Mouse (Mus musculus) MEL (cell line): ENCODE measurements at regions not wholly inside any gene's neighbourhood (a gene's known extent, or its start where the extent isn't known, plus 50 kb on each side); places are given as distances from the start of the nearest gene placed in this dataset.

ENCODE experiments used
- DNase-seq: peaks from one replicate; pipeline ENCODE4 v3.0.0; 2011; ENCODE audit warnings: low read depth, low spot score
- H3K27ac ChIP-seq: 2 replicates; pipeline ENCODE4 v1.5.1; 2012; ENCODE audit warnings: low read depth, mild to moderate bottlenecking, control low read depth, low read length, moderate library complexity; ENCODE audit not compliant: control insufficient read depth
- H3K27me3 ChIP-seq, 2 experiments: fragments of 150-350 bp in 1 of 2; sonication (generic) in 1 of 2; 2 replicates each; pipeline ENCODE4 v1.6.1; 2012; ENCODE audit warnings: low read length in 2 of 2, mild to moderate bottlenecking in 2 of 2, improper control_type of control experiment in 1 of 2, moderate library complexity in 1 of 2; ENCODE audit not compliant: insufficient read depth in 2 of 2, control insufficient read depth in 1 of 2
- H3K36me3 ChIP-seq, 2 experiments: 2 replicates each; pipeline ENCODE4 v1.6.1; 2012 to 2014; ENCODE audit warnings: low read length in 2 of 2, improper control_type of control experiment in 1 of 2, inconsistent platforms in 1 of 2, mild to moderate bottlenecking in 1 of 2; ENCODE audit not compliant: insufficient read depth in 2 of 2, control insufficient read depth in 1 of 2
- H3K4me1 ChIP-seq, 2 experiments: fragments of 150-350 bp in 1 of 2; sonication (generic) in 1 of 2; 2 replicates each; pipeline ENCODE4 v1.6.1; 2012; ENCODE audit warnings: low read length in 2 of 2, improper control_type of control experiment in 1 of 2, mild to moderate bottlenecking in 1 of 2; ENCODE audit not compliant: insufficient read depth in 2 of 2, control insufficient read depth in 1 of 2
- H3K4me3 ChIP-seq, 2 experiments: fragments of 150-350 bp in 1 of 2; sonication (generic) in 1 of 2; 2 replicates each; pipeline ENCODE4 v1.5.1; 2012; ENCODE audit warnings: low read depth in 2 of 2, low read length in 2 of 2, mild to moderate bottlenecking in 2 of 2, moderate library complexity in 2 of 2, control low read depth in 1 of 2, improper control_type of control experiment in 1 of 2; ENCODE audit not compliant: control insufficient read depth in 1 of 2, insufficient read depth in 1 of 2
- H3K79me2 ChIP-seq: 2 replicates; pipeline ENCODE4 v1.6.1; 2012; ENCODE audit warnings: mild to moderate bottlenecking, low read length, moderate library complexity; ENCODE audit not compliant: control insufficient read depth, poor library complexity, insufficient read depth
- H3K9ac ChIP-seq: 2 replicates; pipeline ENCODE4 v1.6.1; 2012; ENCODE audit warnings: low read depth, mild to moderate bottlenecking, control low read depth, low read length, moderate library complexity; ENCODE audit not compliant: control insufficient read depth, poor library complexity, severe bottlenecking
- H3K9me3 ChIP-seq: fragments of 150-350 bp; sonication (generic); replicated peaks from 2 replicates; pipeline ENCODE4 v1.6.1; 2012; ENCODE audit warnings: mild to moderate bottlenecking, low read length, improper control_type of control experiment, moderate library complexity; ENCODE audit not compliant: insufficient read depth
- BHLHE40 ChIP-seq: IDR thresholded peaks from 2 replicates; pipeline ENCODE4 v1.6.1; 2012; ENCODE audit warnings: low read depth, mild to moderate bottlenecking, inconsistent platforms, low read length, improper control_type of control experiment, borderline replicate concordance
- CHD2 ChIP-seq: IDR thresholded peaks from 2 replicates; pipeline ENCODE4 v1.6.1; 2011; ENCODE audit warnings: low read length, improper control_type of control experiment
- E2F4 ChIP-seq: IDR thresholded peaks from 2 replicates; pipeline ENCODE4 v1.6.1; 2011; ENCODE audit warnings: low read depth, low read length, improper control_type of control experiment, borderline replicate concordance
- ELF1 ChIP-seq: IDR thresholded peaks from 2 replicates; pipeline ENCODE4 v1.6.1; 2014; ENCODE audit warnings: low read depth, mild to moderate bottlenecking, inconsistent platforms, low read length, improper control_type of control experiment, moderate library complexity
- ETS1 ChIP-seq: IDR thresholded peaks from 2 replicates; pipeline ENCODE4 v1.6.1; 2012; ENCODE audit warnings: low read depth, mild to moderate bottlenecking, inconsistent platforms, low read length, improper control_type of control experiment, moderate library complexity
- HCFC1 ChIP-seq: IDR thresholded peaks from 2 replicates; pipeline ENCODE4 v1.6.1; 2012; ENCODE audit warnings: low read depth, mild to moderate bottlenecking, inconsistent platforms, low read length, improper control_type of control experiment, moderate library complexity
- JUND ChIP-seq: IDR thresholded peaks from 2 replicates; pipeline ENCODE4 v1.6.1; 2011; ENCODE audit warnings: low read depth, mild to moderate bottlenecking, improper control_type of control experiment, low read length
- MAZ ChIP-seq: IDR thresholded peaks from 2 replicates; pipeline ENCODE4 v1.6.1; 2012; ENCODE audit warnings: low read depth, mild to moderate bottlenecking, inconsistent platforms, low read length, improper control_type of control experiment
- MYB ChIP-seq: IDR thresholded peaks from 2 replicates; pipeline ENCODE4 v1.6.1; 2011; ENCODE audit warnings: mild to moderate bottlenecking, low read depth, low read length, improper control_type of control experiment
- NELFE ChIP-seq: IDR thresholded peaks from 2 replicates; pipeline ENCODE4 v1.6.1; 2011; ENCODE audit warnings: low read depth, low read length, improper control_type of control experiment
- POLR2A ChIP-seq, 2 experiments: IDR thresholded peaks; 2 replicates each; pipeline ENCODE4 v1.6.1; 2011 to 2012; ENCODE audit warnings: low read length in 2 of 2, mild to moderate bottlenecking in 2 of 2, control low read depth in 1 of 2, improper control_type of control experiment in 1 of 2, low read depth in 1 of 2, moderate library complexity in 1 of 2; ENCODE audit not compliant: control insufficient read depth in 1 of 2, insufficient read depth in 1 of 2, poor library complexity in 1 of 2
- POLR2AphosphoS2 ChIP-seq: IDR thresholded peaks from 2 replicates; pipeline ENCODE4 v1.6.1; 2011; ENCODE audit warnings: low read length, improper control_type of control experiment
- TCF12 ChIP-seq: IDR thresholded peaks from 2 replicates; pipeline ENCODE4 v1.6.1; 2014; ENCODE audit warnings: low read depth, mild to moderate bottlenecking, inconsistent platforms, low read length, improper control_type of control experiment, moderate library complexity
- UBTF ChIP-seq: IDR thresholded peaks from 2 replicates; pipeline ENCODE4 v1.6.1; 2012; ENCODE audit warnings: low read depth, mild to moderate bottlenecking, inconsistent platforms, low read length, improper control_type of control experiment, moderate library complexity, borderline replicate concordance; ENCODE audit not compliant: insufficient read depth
- USF1 ChIP-seq: IDR thresholded peaks from 2 replicates; pipeline ENCODE4 v1.6.1; 2014; ENCODE audit warnings: low read depth, mild to moderate bottlenecking, inconsistent platforms, low read length, improper control_type of control experiment, moderate library complexity
- ZKSCAN1 ChIP-seq: IDR thresholded peaks from 2 replicates; pipeline ENCODE4 v1.6.1; 2012; ENCODE audit warnings: low read depth, mild to moderate bottlenecking, inconsistent platforms, low read length, improper control_type of control experiment, moderate library complexity
- ZNF384 ChIP-seq: IDR thresholded peaks from 2 replicates; pipeline ENCODE4 v1.6.1; 2012; ENCODE audit warnings: low read depth, mild to moderate bottlenecking, inconsistent platforms, low read length, improper control_type of control experiment

- no peaks in the 10 kb centered on the region for H3K4me1 ChIP-seq
- no peaks in the 10 kb centered on the region for H3K79me2 ChIP-seq
- no peak overlapping the region for H3K9ac ChIP-seq
- H3K9me3 ChIP-seq: no peaks in the 10 kb centered on the region
- H3K27ac ChIP-seq: no peak overlapping the region
- no peak for DNase-seq
- no peak overlapping the region for H3K4me3 ChIP-seq
- TF ChIP-seq USF1 (no peak), BHLHE40 (no peak), ELF1 (no peak), POLR2AphosphoS2 (no peak), HCFC1 (no peak), TCF12 (no peak), JUND (no peak), E2F4 (no peak)
- TF ChIP-seq, all 39 proteins: peak for 0
- no peaks in the 10 kb centered on the region for H3K36me3 ChIP-seq
- H3K27me3 ChIP-seq: peaks cover 0 to 2% of the 10 kb centered on the region in 2 experiments; a peak in 2 of 4 replicates
Measured at GRCm38 (mm10) chr6:98872334-98872733, 529.8 kb upstream of the Gm765 start.

GRCm38 (mm10) chr6:98869772-98870171 is 527.2 kb upstream of the Gm765 start:
- no peak overlapping the region for H3K9ac ChIP-seq
- no peaks in the 10 kb centered on the region for H3K9me3 ChIP-seq
- H3K27ac ChIP-seq: no peak overlapping the region
- no peak for DNase-seq
- H3K27me3 ChIP-seq: peaks cover 0 to 2% of the 10 kb centered on the region in 2 experiments; a peak in 2 of 4 replicates
- no peak overlapping the region for H3K4me3 ChIP-seq
- H3K4me1 ChIP-seq: no peaks in the 10 kb centered on the region
- no peaks in the 10 kb centered on the region for H3K36me3 ChIP-seq
- H3K79me2 ChIP-seq: no peaks in the 10 kb centered on the region
- TF ChIP-seq ETS1 (no peak), ZKSCAN1 (no peak), UBTF (no peak), POLR2A (IDR thresholded peaks at IDR 0.05; ENCODE audit: control insufficient read depth in 1 of 2, insufficient read depth in 1 of 2, low read depth in 1 of 2, low read length in 2 of 2, poor library complexity in 1 of 2) (no peak), NELFE (no peak), CHD2 (no peak), MAZ (no peak), MYB (no peak), ZNF384 (no peak), BHLHE40 (no peak)
